Mouse (Mus musculus): ENCODE results near the gene Spaca4.

Spaca4 gene

GRCm38 (mm10) chr7:45711316-45712021 lies 14.1 kb downstream of the Spaca4 start:
- ChIA-PET POLR2A (interaction anchor here in 2 of 4 experiments (0.7 to 18.3 kb wide), 12 partner anchors 7 to 271 kb away, joined by 3 to 640 read pairs (median 3); partner anchors contain the start of genes Fam83e (in 2 of the 2), Rpl18 (in 2 of the 2), Spaca4 (in 2 of the 2) and Sphk2 (in 2 of the 2)), CTCF (no interaction called here)

- ChIA-PET POLR2A (interaction anchor here (0.6 to 14.6 kb wide), 12 partner anchors 8 to 270 kb away, joined by 3 to 640 read pairs (median 6); partner anchors contain the start of genes Fam83e (in 4 of the 4), Sphk2 (in 4 of the 4), Rpl18 (in 2 of the 4) and Spaca4 (in 1 of the 4)), CTCF (no interaction called here)
Measured at GRCm38 (mm10) chr7:45710477-45711191, 15.0 kb downstream of the Spaca4 start.

- CTCF ChIA-PET = interaction anchor here in 1 of 4 experiments (1.2 kb wide), 1 partner anchor 214 kb away, joined by 3 read pairs; no protein-coding TSS in a partner anchor
- POLR2A ChIA-PET = interaction anchor here (0.6 to 14.6 kb wide), 19 partner anchors 9 to 324 kb away, joined by 3 to 640 read pairs (median 6); partner anchors contain the start of genes Fam83e (in 4 of the 4), Sphk2 (in 4 of the 4), Rpl18 (in 2 of the 4) and Ftl1 (in 1 of the 4)
Measured at GRCm38 (mm10) chr7:45709677-45710355, 15.8 kb downstream of the Spaca4 start.

GRCm38 (mm10) chr7:45709036-45709435 lies 16.6 kb downstream of the Spaca4 start:
- CTCF ChIA-PET = interaction anchor here in 2 of 4 experiments (0.8 to 2.6 kb wide), 4 partner anchors 11 to 215 kb away, joined by 3 to 10 read pairs (median 4); partner anchors contain the start of gene Fam83e (in 1 of the 2)
- POLR2A ChIA-PET = interaction anchor here (0.5 to 14.6 kb wide), 35 partner anchors 10 to 317 kb away, joined by 3 to 640 read pairs (median 6); partner anchors contain the start of genes Fam83e (in 4 of the 4), Sphk2 (in 4 of the 4), Ftl1 (in 3 of the 4) and Plekha4 (in 2 of the 4)

- ChIA-PET POLR2A (interaction anchor here (0.6 to 14.6 kb wide), 68 partner anchors 9 to 503 kb away, joined by 3 to 640 read pairs (median 5); partner anchors contain the start of genes Fam83e (in 4 of the 4), Sphk2 (in 4 of the 4), Ftl1 (in 3 of the 4) and Cyth2 (in 2 of the 4)), CTCF (interaction anchor here in 3 of 4 experiments (0.6 to 2.6 kb wide), 8 partner anchors 9 to 1066 kb away, joined by 3 to 10 read pairs (median 4); partner anchors contain the start of genes Fam83e (in 1 of the 3) and Sphk2 (in 1 of the 3))
Measured at GRCm38 (mm10) chr7:45708221-45708761, 17.3 kb downstream of the Spaca4 start.

GRCm38 (mm10) chr7:45707375-45707967 lies 18.1 kb downstream of the Spaca4 start:
- CTCF ChIA-PET = interaction anchor here (0.6 to 2.6 kb wide), 10 partner anchors 10 to 1333 kb away, joined by 3 to 10 read pairs (median 4); partner anchors contain the start of genes Fam83e (in 1 of the 4) and Sphk2 (in 1 of the 4)

GRCm38 (mm10) chr7:45706721-45707241 lies 18.8 kb downstream of the Spaca4 start:
- POLR2A ChIA-PET = interaction anchor here (0.6 to 14.6 kb wide), 39 partner anchors 12 to 409 kb away, joined by 3 to 640 read pairs (median 7); partner anchors contain the start of genes Fam83e (in 4 of the 4), Sphk2 (in 4 of the 4), Ftl1 (in 2 of the 4) and Kdelr1 (in 2 of the 4)

More at GRCm38 (mm10) chr7:45707375-45707967, 18.1 kb downstream of the Spaca4 start:
- POLR2A ChIA-PET = interaction anchor here (0.6 to 14.6 kb wide), 74 partner anchors 8 to 721 kb away, joined by 3 to 640 read pairs (median 5); partner anchors contain the start of genes Fam83e (in 4 of the 4), Sphk2 (in 4 of the 4), Ftl1 (in 3 of the 4) and Cyth2 (in 2 of the 4)

GRCm38 (mm10) chr7:45705873-45706281 lies 19.7 kb downstream of the Spaca4 start:
- ChIA-PET POLR2A (interaction anchor here (0.5 to 14.6 kb wide), 22 partner anchors 11 to 884 kb away, joined by 3 to 640 read pairs (median 5); partner anchors contain the start of genes Fam83e (in 4 of the 4), Sphk2 (in 4 of the 4), Rpl18 (in 2 of the 4) and Ftl1 (in 1 of the 4)), CTCF (interaction anchor here in 1 of 4 experiments (0.5 to 1.2 kb wide), 2 partner anchors 15 to 67 kb away, joined by 3 read pairs; partner anchors contain the start of gene Fam83e)

More at GRCm38 (mm10) chr7:45706721-45707241, 18.8 kb downstream of the Spaca4 start:
- CTCF ChIA-PET = interaction anchor here in 2 of 4 experiments (0.6 to 2.6 kb wide), 6 partner anchors 14 to 95 kb away, joined by 3 to 10 read pairs (median 4); partner anchors contain the start of gene Fam83e (in 1 of the 2)

GRCm38 (mm10) chr7:45705443-45705864 lies 20.2 kb downstream of the Spaca4 start:
- CTCF ChIA-PET = interaction anchor here in 2 of 4 experiments (0.5 to 1.2 kb wide), 3 partner anchors 15 to 168 kb away, joined by 3 to 13 read pairs (median 3); partner anchors contain the start of gene Fam83e (in 1 of the 2)
- POLR2A ChIA-PET = interaction anchor here (0.5 to 14.6 kb wide), 28 partner anchors 10 to 476 kb away, joined by 3 to 640 read pairs (median 5); partner anchors contain the start of genes Fam83e (in 4 of the 4), Rpl18 (in 4 of the 4), Sphk2 (in 4 of the 4) and Sec1 (in 2 of the 4)

- CTCF ChIA-PET = interaction anchor here in 2 of 4 experiments (0.5 to 1.3 kb wide), 3 partner anchors 16 to 168 kb away, joined by 3 to 13 read pairs (median 3); partner anchors contain the start of gene Fam83e (in 1 of the 2)
- POLR2A ChIA-PET = interaction anchor here (0.6 to 14.6 kb wide), 32 partner anchors 10 to 475 kb away, joined by 3 to 640 read pairs (median 5); partner anchors contain the start of genes Fam83e (in 4 of the 4), Rpl18 (in 4 of the 4), Sphk2 (in 4 of the 4) and Sec1 (in 2 of the 4)
Measured at GRCm38 (mm10) chr7:45704730-45705442, 20.7 kb downstream of the Spaca4 start, which contains the start of gene Dbp. Dbp (plus strand) TSS chr7:45705088.

GRCm38 (mm10) chr7:45704046-45704559 lies 21.5 kb downstream of the Spaca4 start:
- POLR2A ChIA-PET = interaction anchor here (0.6 to 14.6 kb wide), 26 partner anchors 9 to 242 kb away, joined by 3 to 640 read pairs (median 5); partner anchors contain the start of genes Fam83e (in 4 of the 4), Sphk2 (in 4 of the 4), Rpl18 (in 3 of the 4) and Sec1 (in 2 of the 4)
- CTCF ChIA-PET = interaction anchor here in 1 of 4 experiments (0.6 to 1.3 kb wide), 3 partner anchors 22 to 237 kb away, joined by 3 read pairs; partner anchors contain the start of gene Bax

- ChIA-PET POLR2A (interaction anchor here (0.6 to 14.6 kb wide), 20 partner anchors 9 to 238 kb away, joined by 3 to 640 read pairs (median 6); partner anchors contain the start of genes Fam83e (in 4 of the 4), Sphk2 (in 4 of the 4), Rpl18 (in 3 of the 4) and Sec1 (in 2 of the 4)), CTCF (interaction anchor here in 3 of 4 experiments (0.6 to 1.3 kb wide), 5 partner anchors 21 to 427 kb away, joined by 3 to 5 read pairs (median 3); partner anchors contain the start of gene Bax (in 1 of the 3))
Measured at GRCm38 (mm10) chr7:45703521-45704033, 22.0 kb downstream of the Spaca4 start.

GRCm38 (mm10) chr7:45702809-45703520 lies 22.6 kb downstream of the Spaca4 start:
- CTCF ChIA-PET = interaction anchor here in 3 of 4 experiments (0.6 to 3.6 kb wide), 4 partner anchors 20 to 426 kb away, joined by 3 to 29 read pairs (median 4); partner anchors contain the start of gene Ntn5 (in 1 of the 3)

More at GRCm38 (mm10) chr7:45702809-45703520, 22.6 kb downstream of the Spaca4 start:
- POLR2A ChIA-PET = interaction anchor here in 3 of 4 experiments (0.6 to 14.6 kb wide), 13 partner anchors 8 to 194 kb away, joined by 3 to 640 read pairs (median 8); partner anchors contain the start of genes Fam83e (in 2 of the 3), Rpl18 (in 2 of the 3), Sec1 (in 2 of the 3) and Sphk2 (in 2 of the 3)

Data from embryonic stem cell, embryonic (primary cell).